Mouse (Mus musculus) bone marrow, adult 2 months (tissue): ENCODE measurements at regions not wholly inside any gene's neighbourhood (a gene's known extent, or its start where the extent isn't known, plus 50 kb on each side); places are given as distances from the start of the nearest gene placed in this dataset.

ENCODE experiments used
- H3K27ac ChIP-seq: fragments of 200-500 bp; 2 replicates; pipeline ENCODE4 v1.5.1; 2012; ENCODE audit warnings: low read depth, mild to moderate bottlenecking, control low read depth, inconsistent platforms, low read length; ENCODE audit not compliant: control insufficient read depth, poor library complexity, insufficient read depth
- H3K4me1 ChIP-seq: fragments of 200-500 bp; 2 replicates; pipeline ENCODE4 v1.6.1; 2011; ENCODE audit warnings: low read length; ENCODE audit not compliant: control insufficient read depth, insufficient read depth
- H3K4me3 ChIP-seq: fragments of 200-500 bp; replicated peaks from 2 replicates; pipeline ENCODE3; 2011; ENCODE audit warnings: mild to moderate bottlenecking, low read depth, low read length, control low read depth; ENCODE audit not compliant: control insufficient read depth
- CTCF ChIP-seq: fragments of 200-500 bp; IDR thresholded peaks from 2 replicates; pipeline ENCODE4 v1.5.1; 2011; ENCODE audit warnings: low read length, control low read depth; ENCODE audit not compliant: control insufficient read depth, insufficient read depth
- POLR2A ChIP-seq: fragments of 200-500 bp; IDR thresholded peaks from 2 replicates; pipeline ENCODE4 v1.6.1; 2011; ENCODE audit warnings: low read depth, mild to moderate bottlenecking, control low read depth, low read length, borderline replicate concordance; ENCODE audit not compliant: control insufficient read depth
- WGBS: fragments of 180-500 bp; shearing (Covaris S2); methylation state at CpG from one replicate; pipeline ENCODE4 v1.1.7; 2018; 5-methylcytosine and 5-hydroxymethylcytosine counted together

- H3K4me3 ChIP-seq, result no peak overlapping the region
- H3K27ac ChIP-seq, result no peak overlapping the region
- H3K4me1 ChIP-seq, result no peaks in the 10 kb centered on the region
- whole genome bisulfite sequencing, result 26% methylated on average over 10 of the region's 10 CpGs
- TF ChIP-seq POLR2A (no peak), CTCF (no peak)
Observed at GRCm38 (mm10) chr11:112839721-112840494, 57.9 kb downstream of the Sox9 start.

GRCm38 (mm10) chr11:112840495-112840828 is 58.4 kb downstream of the Sox9 start:
- TF ChIP-seq POLR2A (no peak), CTCF (no peak)
- no peak overlapping the region for H3K27ac ChIP-seq
- H3K4me3 ChIP-seq, result no peak overlapping the region
- WGBS, result 11% methylated on average over 10 of the region's 10 CpGs
- no peaks in the 10 kb centered on the region for H3K4me1 ChIP-seq

- TF ChIP-seq POLR2A (no peak), CTCF (no peak)
- H3K4me3 ChIP-seq, result no peak overlapping the region
- no peaks in the 10 kb centered on the region for H3K4me1 ChIP-seq
- WGBS, result 64% methylated on average over 8 of the region's 8 CpGs
- H3K27ac ChIP-seq, result no peak overlapping the region
Observed at GRCm38 (mm10) chr11:112844258-112844901, 62.4 kb downstream of the Sox9 start.

- TF ChIP-seq CTCF, result no peak
- TF ChIP-seq POLR2A, result no peak
- no peak overlapping the region for H3K4me3 ChIP-seq
- H3K4me1 ChIP-seq, result no peaks in the 10 kb centered on the region
- 48% methylated on average over 2 of the region's 2 CpGs for WGBS
- no peak overlapping the region for H3K27ac ChIP-seq
Observed at GRCm38 (mm10) chr11:112847146-112847545, 65.1 kb downstream of the Sox9 start.

GRCm38 (mm10) chr11:112847851-112848250 is 65.8 kb downstream of the Sox9 start:
- Histone ChIP-seq H3K27ac (no peak overlapping the region), H3K4me3 (no peak overlapping the region), H3K4me1 (no peaks in the 10 kb centered on the region)
- no peak for TF ChIP-seq POLR2A
- no peak for TF ChIP-seq CTCF
- 74% methylated on average over 3 of the region's 3 CpGs for WGBS

- WGBS, result 79% methylated on average over 5 of the region's 5 CpGs
- TF ChIP-seq POLR2A (no peak), CTCF (no peak)
- H3K4me3 ChIP-seq, result no peak overlapping the region
- H3K4me1 ChIP-seq, result no peaks in the 10 kb centered on the region
- H3K27ac ChIP-seq, result no peak overlapping the region
Observed at GRCm38 (mm10) chr11:112849974-112850373, 68.0 kb downstream of the Sox9 start.

GRCm38 (mm10) chr11:112850532-112851272 is 68.7 kb downstream of the Sox9 start:
- no peak for TF ChIP-seq POLR2A
- no peak for TF ChIP-seq CTCF
- 82% methylated on average over 13 of the region's 13 CpGs for WGBS
- no peaks in the 10 kb centered on the region for H3K4me1 ChIP-seq
- no peak overlapping the region for H3K4me3 ChIP-seq
- no peak overlapping the region for H3K27ac ChIP-seq

GRCm38 (mm10) chr11:112851321-112851720 is 69.3 kb downstream of the Sox9 start:
- WGBS, result 71% methylated on average over 9 of the region's 9 CpGs
- Histone ChIP-seq H3K27ac (no peak overlapping the region), H3K4me1 (no peaks in the 10 kb centered on the region), H3K4me3 (no peak overlapping the region)
- TF ChIP-seq CTCF (no peak), POLR2A (no peak)
